Mouse (Mus musculus) macrophage (primary cell): ENCODE results near the gene Lclat1. TPM values are rescaled to one million over a fixed set of nuclear protein-coding genes. Genes with fewer than 3 reads are reported as not detected.
"Not testable (repeated sequence)": the region's sequence is repeated elsewhere in the genome, so short reads cannot be mapped to it uniquely, and the experiment has no call there.

Experiments
- H3K27ac ChIP-seq: fragments of 350-480 bp; formaldehyde crosslinking; 2 replicates; pipeline ENCODE4 v1.9.0; 2021
- H3K36me3 ChIP-seq: fragments of 350-480 bp; formaldehyde crosslinking; 2 replicates; pipeline ENCODE4 v1.9.0; 2021; ENCODE audit errors: inconsistent target
- H3K4me3 ChIP-seq: fragments of 350-480 bp; formaldehyde crosslinking; 2 replicates; pipeline ENCODE4 v1.9.0; 2021; ENCODE audit errors: inconsistent target
- H3K79me2 ChIP-seq: fragments of 350-480 bp; formaldehyde crosslinking; 2 replicates; pipeline ENCODE4 v1.9.0; 2021; ENCODE audit errors: inconsistent target
- WGBS: methylation state at CpG from one replicate; pipeline ENCODE4 v1.1.7; 2026; ENCODE audit warnings: inconsistent platforms; ENCODE audit not compliant: missing documents; 5-methylcytosine and 5-hydroxymethylcytosine counted together
- polyA plus RNA-seq: library from polyadenylated mRNA; stranded (reverse); fragments of 250-400 nt; gene quantifications from 3 replicates; pipeline ENCODE4 v1.2.4, GENCODE M21; 2018; ENCODE audit warnings: inconsistent platforms

Lclat1 gene
- polyA plus RNA-seq, 1 experiment from 2014 or later, result 21.6 TPM

DNA sequence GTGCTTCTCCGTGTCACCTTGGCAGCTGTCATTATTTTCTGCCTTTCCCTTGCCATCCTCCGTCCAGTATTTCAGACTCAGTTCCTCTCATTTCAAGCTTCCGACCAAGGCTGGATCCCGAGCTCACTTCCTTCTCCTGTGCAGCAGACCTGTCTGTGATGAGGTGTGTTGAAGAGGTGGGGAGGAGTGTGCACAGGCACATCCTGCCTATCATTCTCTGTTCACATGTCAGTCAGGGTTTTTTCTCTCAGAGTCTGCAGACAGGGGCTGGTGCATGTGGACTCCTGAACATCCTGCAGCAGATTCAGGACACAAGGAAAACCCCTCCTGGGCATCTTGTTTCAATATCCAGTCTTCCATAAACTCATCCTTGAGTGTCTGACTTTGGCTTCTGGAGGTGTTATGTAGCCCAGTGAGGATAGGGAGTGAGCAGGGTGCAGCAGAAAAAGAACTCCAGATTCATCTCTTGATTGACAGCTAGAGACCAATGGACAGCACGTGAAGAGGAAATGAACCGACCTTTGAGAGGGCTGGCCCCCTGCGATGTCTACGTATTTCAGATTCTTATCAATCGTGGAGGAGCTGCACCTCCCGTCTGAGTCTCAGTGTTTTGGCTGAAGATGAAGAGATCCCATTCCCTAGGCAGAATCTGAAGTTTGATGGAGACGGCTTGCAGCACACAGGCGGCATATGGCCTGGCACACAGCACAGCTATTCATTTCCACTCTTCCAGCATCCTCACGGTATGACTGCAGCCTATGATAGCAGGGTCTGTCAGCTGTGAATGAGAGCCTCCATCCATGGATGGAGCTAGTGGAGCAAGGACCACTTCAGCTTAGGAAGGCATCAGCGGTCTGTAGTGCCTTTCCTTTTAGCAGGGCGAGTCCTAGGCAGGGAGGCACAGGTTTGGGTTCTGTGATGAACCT, 163.3 kb downstream of the Lclat1 start:
- no peaks in the 10 kb centered on the region for H3K36me3 ChIP-seq
- no peaks in the 10 kb centered on the region for H3K79me2 ChIP-seq
- 51% methylated on average over 15 of the region's 15 CpGs for WGBS
- H3K27ac ChIP-seq, result no peak overlapping the region
- H3K4me3 ChIP-seq, result no peak overlapping the region

DNA sequence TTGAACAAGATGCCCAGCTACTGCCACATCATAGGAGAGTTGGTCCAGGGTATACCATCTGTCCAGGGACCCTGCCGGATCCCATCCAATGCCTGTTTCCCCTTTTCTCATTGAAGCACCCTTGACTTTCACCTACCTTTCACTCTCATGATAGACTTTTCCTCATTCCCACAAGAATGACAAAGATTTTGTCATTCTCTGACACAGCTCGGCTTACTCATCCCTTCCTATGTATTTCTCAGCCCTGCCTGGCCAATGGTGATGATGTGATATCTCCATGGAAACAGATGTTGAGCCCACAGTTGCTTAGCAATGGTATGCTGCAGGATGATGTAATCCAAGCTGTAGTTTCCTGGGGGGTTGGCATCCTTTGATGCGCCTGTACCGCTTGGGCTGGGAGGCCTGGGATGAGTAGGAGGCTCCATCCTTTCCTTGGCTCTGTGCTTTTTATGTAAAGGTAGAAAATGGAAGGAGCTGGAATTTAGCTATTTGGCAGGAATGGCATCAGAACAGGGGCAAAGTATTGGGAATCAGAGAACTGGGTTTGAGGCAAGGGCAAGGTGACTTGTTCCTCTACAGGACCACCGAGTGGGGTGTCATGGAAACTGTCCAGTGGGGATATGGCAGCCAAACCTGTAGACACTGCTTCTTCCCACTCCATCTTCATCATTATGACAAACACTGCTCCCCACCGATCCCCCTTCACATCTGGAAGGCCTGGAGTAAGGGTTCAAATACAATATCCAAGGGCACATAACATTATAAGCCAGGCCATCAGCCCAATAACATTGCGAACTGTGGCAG, 164.2 kb downstream of the Lclat1 start:
- H3K4me3 ChIP-seq, result no peak overlapping the region
- WGBS, result 89% methylated on average over 7 of the region's 7 CpGs
- H3K27ac ChIP-seq, result no peak overlapping the region
- no peaks in the 10 kb centered on the region for H3K36me3 ChIP-seq
- no peaks in the 10 kb centered on the region for H3K79me2 ChIP-seq

DNA sequence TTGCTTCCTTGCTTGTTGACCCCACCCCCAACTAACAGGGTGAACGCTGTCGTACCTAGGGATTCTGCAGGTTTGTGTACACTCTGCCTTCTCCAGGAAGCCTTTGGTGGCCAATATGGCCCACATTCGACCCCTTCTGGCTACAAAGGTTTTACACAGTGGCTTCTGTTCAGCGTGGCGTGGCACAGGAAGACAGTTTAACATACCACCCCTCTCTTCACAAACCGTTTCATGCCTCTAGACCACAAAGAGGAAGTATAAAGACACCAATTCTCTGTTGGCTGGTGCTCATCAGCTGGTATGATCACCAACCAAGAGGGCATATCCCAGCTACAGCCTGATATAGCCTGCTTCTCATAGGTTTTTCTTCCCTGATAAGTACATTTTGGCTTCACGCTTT, 166.0 kb downstream of the Lclat1 start:
- no peak overlapping the region for H3K4me3 ChIP-seq
- no peaks in the 10 kb centered on the region for H3K79me2 ChIP-seq
- no peak overlapping the region for H3K27ac ChIP-seq
- 24% methylated on average over 7 of the region's 7 CpGs for WGBS
- H3K36me3 ChIP-seq, result no peaks in the 10 kb centered on the region

DNA sequence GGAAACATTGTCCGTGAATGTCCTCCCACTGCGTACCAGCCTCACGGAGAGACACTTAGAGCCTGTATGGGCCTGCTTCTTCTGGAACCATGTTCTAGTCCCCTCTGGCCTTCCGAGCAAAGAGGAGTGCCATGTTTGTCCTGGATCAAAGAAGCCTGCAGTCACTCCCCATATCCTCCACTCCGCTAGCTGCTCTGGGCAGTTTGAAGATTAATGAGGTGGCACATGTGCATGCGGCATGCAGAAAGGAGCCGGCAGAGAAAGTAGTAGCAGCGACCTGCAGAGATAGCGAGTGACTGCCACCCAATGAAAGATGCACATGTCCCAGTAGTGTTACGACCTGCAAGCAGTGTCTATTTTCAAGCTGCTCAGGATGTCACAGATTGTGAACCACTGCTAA, 167.3 kb downstream of the Lclat1 start:
- WGBS, result 93% methylated on average over 10 of the region's 10 CpGs
- H3K27ac ChIP-seq, result no peak overlapping the region
- no peaks in the 10 kb centered on the region for H3K79me2 ChIP-seq
- no peak overlapping the region for H3K4me3 ChIP-seq
- H3K36me3 ChIP-seq, result no peaks in the 10 kb centered on the region

DNA sequence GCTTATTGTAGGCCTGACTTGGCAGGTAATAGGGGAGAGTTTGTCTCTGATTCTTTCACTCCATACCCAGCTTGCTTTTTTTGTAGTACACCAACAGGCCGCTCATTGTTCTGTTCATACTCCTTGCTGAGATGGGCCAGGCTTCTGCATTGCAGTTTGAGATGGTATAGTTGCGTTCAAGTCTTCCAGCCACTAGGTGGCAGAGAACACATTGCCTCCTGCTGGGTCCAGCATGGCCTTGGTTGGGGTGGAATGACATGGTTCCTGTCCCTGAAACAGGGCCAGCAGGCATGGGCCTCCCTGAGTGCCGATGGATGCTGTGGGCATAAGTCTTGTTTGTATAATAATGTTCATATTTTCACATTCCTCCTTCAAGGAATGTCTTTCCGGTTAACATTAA, 170.0 kb downstream of the Lclat1 start:
- Histone ChIP-seq H3K79me2 (no peaks in the 10 kb centered on the region), H3K36me3 (no peaks in the 10 kb centered on the region), H3K27ac (no peak overlapping the region), H3K4me3 (no peak overlapping the region)
- 91% methylated on average over 4 of the region's 4 CpGs for WGBS

GRCm38 (mm10) chr17:73282702-73283101, 174.9 kb downstream of the Lclat1 start:
- not testable (repeated sequence) for H3K4me3 ChIP-seq, H3K27ac ChIP-seq, H3K36me3 ChIP-seq, H3K79me2 ChIP-seq
- WGBS, result 78% methylated on average over 5 of the region's 6 CpGs

DNA sequence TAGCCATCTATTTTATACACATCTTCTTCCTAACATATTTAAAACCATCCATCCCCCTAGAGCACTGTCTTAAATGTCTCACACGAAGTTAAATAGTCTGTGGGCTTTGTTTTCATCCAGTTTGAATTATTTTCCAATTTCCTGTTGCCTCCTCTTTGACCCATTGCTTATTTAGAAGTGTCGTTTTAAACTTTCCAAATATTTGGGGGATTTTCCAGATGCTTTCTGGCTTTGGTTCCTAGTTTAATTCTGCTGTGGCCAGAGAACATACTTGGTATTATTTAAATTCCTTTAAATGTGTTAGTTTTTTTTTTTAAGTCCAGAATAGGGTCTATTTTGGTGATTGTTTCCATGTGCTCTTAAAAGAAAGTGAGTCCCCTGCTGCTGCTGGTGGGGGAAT, 176.5 kb downstream of the Lclat1 start:
- Histone ChIP-seq H3K36me3 (no peaks in the 10 kb centered on the region), H3K4me3 (no peak overlapping the region), H3K79me2 (no peaks in the 10 kb centered on the region), H3K27ac (no peak overlapping the region)
- WGBS, result 71% methylated on average over 2 of the region's 2 CpGs

Other genes starting within 250 kb of the Lclat1 start
- 28.0 to 32.2 TPM (median 30.6 TPM) in 3 replicates for gene Lbh, start 189.7 kb upstream of the Lclat1 start, polyA plus RNA-seq